ENCODE assay signal across 8 mouse cellular contexts in genomic region chr7:80802412-80803160, GRCm38 (mm10). TPM values are rescaled to one million over a fixed set of nuclear protein-coding genes. Genes with fewer than 3 reads are reported as not detected.
DNase-seq lines count a peak whose midpoint lies in the region; ATAC-seq lines count a peak whose summit lies in the region.

No protein-coding gene starts in this region.

- peaks cover 12% of the 10 kb centered on the region; the same call in 1 of the 2 replicates for H3K4me1 ChIP-seq in neural tube, embryonic 11.5 days (ENCODE audit: control insufficient read depth, insufficient read depth, low read length)
- peaks cover 14% of the 10 kb centered on the region for H3K4me1 ChIP-seq in heart, embryonic 16.5 days (ENCODE audit: control insufficient read depth, insufficient read depth, low read length)
- peaks cover 16% of the 10 kb centered on the region for H3K4me1 ChIP-seq in liver, embryonic 16.5 days (ENCODE audit: control insufficient read depth, low read depth, low read length)
- peaks cover 11% of the 10 kb centered on the region; the same call in 1 of the 2 replicates for H3K4me1 ChIP-seq in neural tube, embryonic 14.5 days (ENCODE audit: control insufficient read depth, insufficient read depth, low read length)

- peak overlapping the region; percentile 90 for H3K4me2 ChIP-seq in neural tube, embryonic 11.5 days (ENCODE audit: low read depth)
- H3K4me2 ChIP-seq in heart, embryonic 16.5 days (ENCODE audit: low read depth, low read length) = peak overlapping the region; percentile 78
- H3K4me2 ChIP-seq in liver, embryonic 16.5 days (ENCODE audit: low read depth, low read length) = peak overlapping the region; percentile 82
- H3K4me2 ChIP-seq in neural tube, embryonic 14.5 days (ENCODE audit: low read depth, low read length) = peak overlapping the region; percentile 77

- ATAC-seq in neural tube, embryonic 11.5 days (ENCODE audit: insufficient read depth, low FRiP score, low TSS enrichment) = peak; percentile 86
- peak; percentile 55 for ATAC-seq in heart, embryonic 16.5 days (replicated peaks; ENCODE audit: extremely low read depth, insufficient read depth, low FRiP score)
- peak; percentile 64 for ATAC-seq in liver, embryonic 16.5 days (ENCODE audit: low read depth)
- ATAC-seq in neural tube, embryonic 14.5 days (ENCODE audit: low read depth) = peak; percentile 83; the same call in 1 of the 2 replicates

- peak overlapping the region; percentile 79 for H3K27ac ChIP-seq in neural tube, embryonic 11.5 days (ENCODE audit: low read depth, low read length)
- peak overlapping the region; percentile 78 for H3K27ac ChIP-seq in heart, embryonic 16.5 days (ENCODE audit: low read length)
- H3K27ac ChIP-seq in liver, embryonic 16.5 days (ENCODE audit: low read length) = peak overlapping the region; percentile 68
- peak overlapping the region; percentile 71 for H3K27ac ChIP-seq in neural tube, embryonic 14.5 days (ENCODE audit: low read depth, low read length)

- DNase-seq in neural tube, embryonic 11.5 days (ENCODE audit: low spot score) = no peak
- DNase-seq in neural tube, embryonic 10.5 days (ENCODE audit: extremely low spot score, low spot score) = no peak
- peak; percentile 40 for DNase-seq in c-Kit-positive CD71-positive TER-119-negative erythroid progenitor cells, embryonic 14.5 days (ENCODE audit: low read depth)
- no peak for DNase-seq in retina, postnatal 1 day
- no peak for DNase-seq in thymus, adult 18-20 months

- H3K9ac ChIP-seq in neural tube, embryonic 11.5 days (ENCODE audit: low read length) = peak overlapping the region; percentile 81
- H3K9ac ChIP-seq in heart, embryonic 16.5 days (ENCODE audit: low read length) = peak overlapping the region; percentile 79
- H3K9ac ChIP-seq in liver, embryonic 16.5 days (ENCODE audit: low read depth, low read length) = peak overlapping the region; percentile 73
- H3K9ac ChIP-seq in neural tube, embryonic 14.5 days (replicated peaks; ENCODE audit: low read depth, low read length) = peak overlapping the region; percentile 76

- WGBS in neural tube, embryonic 11.5 days = under 1% methylated on average over 37 of the region's 37 CpGs
- 1% methylated on average over 37 of the region's 37 CpGs for WGBS in heart, embryonic 16.5 days
- WGBS in liver, embryonic 16.5 days (ENCODE audit: insufficient replicate concordance) = under 1% methylated on average over 37 of the region's 37 CpGs
- WGBS in neural tube, embryonic 14.5 days = 1% methylated on average over 37 of the region's 37 CpGs

- H3K27me3 ChIP-seq in neural tube, embryonic 11.5 days (ENCODE audit: control insufficient read depth, insufficient read depth, low read length) = no peaks in the 10 kb centered on the region
- no peaks in the 10 kb centered on the region for H3K27me3 ChIP-seq in heart, embryonic 16.5 days (ENCODE audit: control insufficient read depth, insufficient read depth, low read length)
- H3K27me3 ChIP-seq in liver, embryonic 16.5 days (ENCODE audit: control insufficient read depth, insufficient read depth, low read depth, low read length) = no peaks in the 10 kb centered on the region
- H3K27me3 ChIP-seq in neural tube, embryonic 14.5 days (ENCODE audit: control insufficient read depth, insufficient read depth, low read length) = peaks cover 3% of the 10 kb centered on the region; the same call in 1 of the 2 replicates

- peaks cover 5% of the 10 kb centered on the region; the same call in 1 of the 2 replicates for H3K36me3 ChIP-seq in neural tube, embryonic 11.5 days (ENCODE audit: control insufficient read depth, insufficient read depth, low read length)
- H3K36me3 ChIP-seq in heart, embryonic 16.5 days (ENCODE audit: control insufficient read depth, insufficient read depth) = peaks cover 17% of the 10 kb centered on the region
- H3K36me3 ChIP-seq in liver, embryonic 16.5 days (ENCODE audit: control insufficient read depth, insufficient read depth) = no peaks in the 10 kb centered on the region
- peaks cover 5% of the 10 kb centered on the region; the same call in 1 of the 2 replicates for H3K36me3 ChIP-seq in neural tube, embryonic 14.5 days (ENCODE audit: control insufficient read depth, insufficient read depth, low read length)

- peak overlapping the region; percentile 85 for H3K4me3 ChIP-seq in neural tube, embryonic 11.5 days (ENCODE audit: low read depth, low read length)
- peak overlapping the region; percentile 63 for H3K4me3 ChIP-seq in heart, embryonic 16.5 days (ENCODE audit: low read length)
- peak overlapping the region; percentile 69 for H3K4me3 ChIP-seq in liver, embryonic 16.5 days (ENCODE audit: low read depth, low read length)
- peak overlapping the region; percentile 91 for H3K4me3 ChIP-seq in neural tube, embryonic 14.5 days (ENCODE audit: low read depth, low read length)

- H3K9me3 ChIP-seq in neural tube, embryonic 11.5 days (ENCODE audit: control insufficient read depth, low read length) = no peaks in the 10 kb centered on the region
- no peaks in the 10 kb centered on the region for H3K9me3 ChIP-seq in heart, embryonic 16.5 days (replicated peaks; ENCODE audit: control insufficient read depth, low read length)
- H3K9me3 ChIP-seq in liver, embryonic 16.5 days (replicated peaks; ENCODE audit: control insufficient read depth, low read length) = no peaks in the 10 kb centered on the region
- H3K9me3 ChIP-seq in neural tube, embryonic 14.5 days (ENCODE audit: control insufficient read depth, low read length) = no peaks in the 10 kb centered on the region

RNA-seq across cellular contexts. Expression of gene Iqgap1, which starts 23.2 kb away (rescaled TPM):
- 26.4 TPM in 2 replicates for polyA plus RNA-seq in neural tube, embryonic 11.5 days (2014; fragmentation: Nextera tagmentation; extraction: Ambion mirVana)
- polyA plus RNA-seq in heart, embryonic 16.5 days (2015; fragmentation: Nextera tagmentation; extraction: Ambion mirVana) = 49.0 and 51.6 TPM in 2 replicates
- 15.8 and 15.9 TPM in 2 replicates for polyA plus RNA-seq in liver, embryonic 16.5 days (2015; fragmentation: Nextera tagmentation; extraction: Ambion mirVana)
- 15.8 and 23.1 TPM in 2 replicates for polyA plus RNA-seq in neural tube, embryonic 14.5 days (2014; fragmentation: Nextera tagmentation; extraction: Ambion mirVana)

RNA-seq across cellular contexts. Expression of gene Zscan2, which starts 58.1 kb away (rescaled TPM):
- 4.2 and 4.9 TPM in 2 replicates for polyA plus RNA-seq in neural tube, embryonic 11.5 days (2014; fragmentation: Nextera tagmentation; extraction: Ambion mirVana)
- polyA plus RNA-seq in heart, embryonic 16.5 days (2015; fragmentation: Nextera tagmentation; extraction: Ambion mirVana) = 1.4 and 2.0 TPM in 2 replicates
- 0.30 and 0.36 TPM in 2 replicates for polyA plus RNA-seq in liver, embryonic 16.5 days (2015; fragmentation: Nextera tagmentation; extraction: Ambion mirVana)
- polyA plus RNA-seq in neural tube, embryonic 14.5 days (2014; fragmentation: Nextera tagmentation; extraction: Ambion mirVana) = 4.5 and 4.9 TPM in 2 replicates
